Mouse (Mus musculus): Measurements from ENCODE around the gene Exoc3l4. TPM values are rescaled to one million over a fixed set of nuclear protein-coding genes. Genes with fewer than 3 reads are reported as not detected.

Gene Exoc3l4
- polyA plus RNA-seq, 1 experiment from 2014 or later: 5.7 TPM

DNA sequence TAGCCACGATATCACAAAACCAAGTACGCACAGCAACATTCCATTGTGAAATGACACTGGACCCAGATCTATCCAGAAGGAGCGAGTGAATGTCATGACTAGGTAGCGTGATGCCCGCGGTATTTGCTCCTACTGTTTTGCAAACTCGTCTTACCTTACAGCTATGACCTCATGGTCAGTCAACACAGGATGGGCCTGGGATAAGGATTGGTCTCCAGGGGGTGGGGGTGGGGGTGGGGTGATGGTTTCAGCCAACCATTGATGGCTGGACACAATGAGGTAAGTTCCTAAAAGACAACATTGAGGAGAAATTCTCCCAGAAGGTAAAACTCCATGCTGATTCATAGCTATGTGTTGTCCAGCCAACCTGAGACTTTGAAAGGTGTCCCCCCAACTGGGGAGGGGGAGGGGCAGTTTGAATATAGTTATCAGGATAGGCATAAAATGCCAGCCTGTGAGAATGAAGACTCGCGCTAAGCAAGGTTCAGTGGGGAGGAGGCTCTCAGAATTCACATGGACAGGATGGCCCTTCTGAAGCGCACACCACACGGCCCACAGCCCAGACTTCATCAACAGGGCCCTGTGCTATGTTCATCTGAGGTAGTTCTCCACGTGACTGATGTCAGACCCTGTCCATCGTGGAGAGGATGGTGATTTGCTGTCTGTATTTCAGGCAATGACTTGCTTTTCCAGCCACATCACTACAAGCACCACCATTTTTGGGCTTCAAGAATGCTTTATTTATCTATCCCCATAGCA, 30.8 kb upstream of the Exoc3l4 start:
- Histone ChIP-seq H3K9me3 (no peaks in the 10 kb centered on the region), H3K4me3 (no peak overlapping the region), H3K27ac (replicated peaks) (no peak overlapping the region), H3K4me1 (peaks cover 10% of the 10 kb centered on the region), H3K27me3 (replicated peaks; ENCODE audit: low read depth, poor library complexity, severe bottlenecking) (no peaks in the 10 kb centered on the region), H3K36me3 (replicated peaks) (no peaks in the 10 kb centered on the region)
- WGBS: 89% methylated on average over 13 of the region's 13 CpGs
- no peak for DNase-seq (ENCODE audit: low spot score)

DNA sequence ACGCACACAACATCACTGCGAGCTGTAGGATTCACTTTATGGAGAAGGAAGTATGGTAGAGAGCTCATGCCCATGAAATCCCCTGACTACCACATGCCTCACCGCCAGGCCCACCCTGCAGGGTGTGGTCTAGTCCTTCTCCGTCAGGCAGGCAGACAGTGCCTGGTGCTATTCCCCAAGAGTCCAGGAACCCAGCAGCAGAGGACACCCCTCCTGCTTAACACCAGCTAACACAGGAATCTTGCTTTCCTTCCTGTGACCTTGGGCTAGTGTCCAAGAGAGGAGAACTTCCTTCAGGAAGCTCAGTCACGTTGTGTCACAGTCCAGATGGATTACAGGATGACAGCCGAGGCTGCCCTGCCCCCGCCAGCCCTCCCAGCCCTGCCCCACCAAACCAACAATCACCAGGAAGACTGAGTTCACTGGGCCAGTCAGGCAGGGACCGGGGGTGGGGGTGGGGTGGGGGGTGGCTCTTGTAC, 30.1 kb upstream of the Exoc3l4 start:
- 66% methylated on average over 8 of the region's 8 CpGs for WGBS
- H3K4me3 ChIP-seq: no peak overlapping the region

DNA sequence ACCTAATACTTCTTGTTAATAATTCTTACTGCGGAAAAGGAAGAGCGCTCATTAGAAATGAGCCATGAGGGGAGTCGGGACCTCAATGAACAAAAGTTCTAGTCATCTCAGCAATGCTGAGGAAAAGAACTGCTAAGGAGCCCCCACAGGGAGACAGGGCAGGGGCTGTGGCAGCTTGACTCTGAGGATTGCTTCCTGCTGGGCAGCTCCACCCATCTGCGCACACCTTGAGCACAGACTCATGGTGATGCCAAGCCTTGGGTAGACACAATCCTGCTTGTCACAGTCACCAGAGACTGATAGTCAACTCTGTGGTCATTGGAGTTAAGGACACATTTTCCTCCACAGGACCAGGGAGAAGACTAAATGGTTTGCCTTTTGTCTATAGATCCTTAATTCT, 29.7 kb upstream of the Exoc3l4 start:
- H3K27me3 ChIP-seq (replicated peaks; ENCODE audit: low read depth, poor library complexity, severe bottlenecking): no peaks in the 10 kb centered on the region
- no peak for DNase-seq (ENCODE audit: low spot score)
- H3K4me3 ChIP-seq: no peak overlapping the region
- H3K27ac ChIP-seq (replicated peaks): no peak overlapping the region
- no peaks in the 10 kb centered on the region for H3K36me3 ChIP-seq (replicated peaks)
- 83% methylated on average over 4 of the region's 4 CpGs for WGBS
- H3K9me3 ChIP-seq: no peaks in the 10 kb centered on the region
- peaks cover 10% of the 10 kb centered on the region for H3K4me1 ChIP-seq

More for the DNA sequence above, 30.1 kb upstream of the Exoc3l4 start:
- H3K27me3 ChIP-seq (replicated peaks; ENCODE audit: low read depth, poor library complexity, severe bottlenecking): no peaks in the 10 kb centered on the region
- no peaks in the 10 kb centered on the region for H3K9me3 ChIP-seq
- no peaks in the 10 kb centered on the region for H3K36me3 ChIP-seq (replicated peaks)
- peaks cover 10% of the 10 kb centered on the region for H3K4me1 ChIP-seq
- no peak for DNase-seq (ENCODE audit: low spot score)
- H3K27ac ChIP-seq (replicated peaks): no peak overlapping the region

DNA sequence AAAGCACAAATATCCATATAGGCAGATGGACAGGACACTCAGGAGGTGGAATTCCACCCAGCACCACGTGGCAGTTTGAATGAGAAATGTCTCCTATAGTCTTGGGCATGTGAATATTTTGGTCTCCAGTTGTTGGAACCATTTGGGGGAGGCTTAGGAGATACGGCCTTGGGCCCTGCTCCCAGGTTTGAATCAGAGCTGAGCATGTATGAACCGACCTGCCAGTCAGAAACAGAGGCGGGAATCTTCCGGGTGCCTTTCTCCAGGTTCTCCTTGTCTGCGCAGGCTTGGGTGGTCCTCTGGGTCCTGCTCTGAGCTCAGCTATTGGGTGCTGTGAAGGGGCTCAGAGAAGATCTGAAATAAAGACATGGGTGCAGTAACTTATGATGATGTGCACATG, 22.8 kb upstream of the Exoc3l4 start:
- H3K36me3 ChIP-seq (replicated peaks): no peaks in the 10 kb centered on the region
- peaks cover 13% of the 10 kb centered on the region for H3K27me3 ChIP-seq (replicated peaks; ENCODE audit: low read depth, poor library complexity, severe bottlenecking)
- DNase-seq (ENCODE audit: low spot score): no peak
- no peak overlapping the region for H3K4me3 ChIP-seq
- no peaks in the 10 kb centered on the region for H3K4me1 ChIP-seq
- H3K9me3 ChIP-seq: no peaks in the 10 kb centered on the region
- 85% methylated on average over 6 of the region's 6 CpGs for WGBS
- H3K27ac ChIP-seq (replicated peaks): no peak overlapping the region

DNA sequence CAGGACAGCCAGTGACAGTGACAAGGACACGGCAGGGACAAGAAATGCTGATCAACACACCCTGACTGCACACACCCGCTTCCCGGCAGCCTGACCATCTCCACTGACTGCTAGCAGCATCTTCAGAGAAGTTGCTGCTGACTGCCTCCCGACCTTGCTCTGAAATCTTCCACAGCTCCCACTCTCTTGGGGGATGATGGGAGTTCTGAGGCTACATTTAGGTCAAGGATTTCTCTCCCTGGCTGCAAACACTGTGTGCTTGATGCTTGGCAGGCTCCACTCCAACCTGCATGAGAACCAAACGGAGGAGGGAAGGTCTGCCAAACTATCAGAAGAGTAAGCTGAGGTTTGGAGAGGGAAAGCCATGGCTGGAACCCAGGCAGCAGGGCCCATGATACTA, 19.8 kb upstream of the Exoc3l4 start:
- peaks cover 6% of the 10 kb centered on the region for H3K4me1 ChIP-seq
- WGBS: 79% methylated on average over 5 of the region's 5 CpGs
- no peak overlapping the region for H3K27ac ChIP-seq (replicated peaks)
- DNase-seq (ENCODE audit: low spot score): no peak
- no peaks in the 10 kb centered on the region for H3K36me3 ChIP-seq (replicated peaks)
- no peak overlapping the region for H3K4me3 ChIP-seq
- no peaks in the 10 kb centered on the region for H3K9me3 ChIP-seq
- peaks cover 25% of the 10 kb centered on the region for H3K27me3 ChIP-seq (replicated peaks; ENCODE audit: low read depth, poor library complexity, severe bottlenecking)

DNA sequence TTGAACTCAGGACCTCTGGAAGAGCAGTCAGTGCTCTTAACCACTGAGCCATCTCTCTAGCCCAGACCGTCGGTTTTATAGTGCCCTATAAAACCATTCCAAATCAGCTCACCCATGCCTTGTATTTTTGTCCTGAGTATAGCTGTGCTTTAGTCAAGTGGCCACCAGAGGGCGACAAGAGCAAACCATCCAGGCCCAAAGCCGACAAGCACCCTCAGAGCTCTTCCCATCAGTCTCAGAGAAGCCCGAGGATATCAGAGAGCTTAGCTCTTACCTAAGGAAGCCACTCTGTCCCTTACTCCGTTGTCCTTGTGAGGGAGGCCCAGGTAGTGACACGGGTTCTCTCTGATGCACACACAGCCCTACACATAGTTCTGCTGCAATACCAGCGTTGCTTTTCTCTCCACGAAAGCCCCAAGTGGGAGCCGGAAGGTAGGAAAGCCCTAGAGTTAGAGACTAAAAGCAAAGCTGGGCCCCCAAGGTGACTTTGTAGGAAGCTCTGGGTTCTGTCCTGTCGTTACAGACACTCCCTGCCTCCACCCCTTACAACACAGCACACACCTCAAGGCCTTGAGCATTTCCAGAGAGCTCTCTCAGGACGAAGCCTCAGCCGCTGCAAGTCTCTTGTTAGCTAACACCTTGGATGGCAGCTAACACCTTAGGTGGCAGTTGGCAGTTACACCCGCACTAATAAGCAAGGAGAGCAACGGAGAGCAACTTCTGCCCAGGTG, 15.2 kb upstream of the Exoc3l4 start:
- H3K4me1 ChIP-seq: peaks cover 11% of the 10 kb centered on the region
- H3K27ac ChIP-seq (replicated peaks): no peak overlapping the region
- 23% methylated on average over 15 of the region's 15 CpGs for WGBS
- peak; percentile 85 for DNase-seq (ENCODE audit: low spot score)
- H3K27me3 ChIP-seq (replicated peaks; ENCODE audit: low read depth, poor library complexity, severe bottlenecking): peaks cover 52% of the 10 kb centered on the region
- H3K36me3 ChIP-seq (replicated peaks): no peaks in the 10 kb centered on the region
- H3K4me3 ChIP-seq: no peak overlapping the region
- no peaks in the 10 kb centered on the region for H3K9me3 ChIP-seq

DNA sequence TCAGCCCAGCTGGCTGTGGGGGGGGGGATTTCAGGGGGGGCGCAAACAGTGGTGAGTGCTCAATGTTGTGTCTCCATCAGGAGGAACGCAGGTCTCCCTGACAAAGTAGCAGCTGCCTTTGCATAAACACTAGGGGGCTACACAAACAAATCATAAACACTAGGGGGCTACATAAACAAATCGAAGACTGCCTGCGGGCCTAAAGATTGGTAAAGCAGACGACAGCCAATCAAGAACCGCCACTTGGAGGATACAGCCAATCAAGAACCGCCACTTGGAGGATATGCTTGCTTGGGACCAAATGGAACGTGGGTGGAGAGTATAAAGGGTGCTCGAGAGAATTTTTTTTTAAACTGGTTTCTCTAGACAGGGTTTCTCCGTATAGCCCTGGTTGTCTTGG, 11.9 kb upstream of the Exoc3l4 start:
- DNase-seq (ENCODE audit: low spot score): no peak
- Histone ChIP-seq H3K4me3 (no peak overlapping the region), H3K27me3 (replicated peaks; ENCODE audit: low read depth, poor library complexity, severe bottlenecking) (peaks cover 74% of the 10 kb centered on the region), H3K9me3 (no peaks in the 10 kb centered on the region), H3K27ac (replicated peaks) (no peak overlapping the region), H3K4me1 (peaks cover 21% of the 10 kb centered on the region), H3K36me3 (replicated peaks) (no peaks in the 10 kb centered on the region)
- WGBS: 64% methylated on average over 10 of the region's 10 CpGs

DNA sequence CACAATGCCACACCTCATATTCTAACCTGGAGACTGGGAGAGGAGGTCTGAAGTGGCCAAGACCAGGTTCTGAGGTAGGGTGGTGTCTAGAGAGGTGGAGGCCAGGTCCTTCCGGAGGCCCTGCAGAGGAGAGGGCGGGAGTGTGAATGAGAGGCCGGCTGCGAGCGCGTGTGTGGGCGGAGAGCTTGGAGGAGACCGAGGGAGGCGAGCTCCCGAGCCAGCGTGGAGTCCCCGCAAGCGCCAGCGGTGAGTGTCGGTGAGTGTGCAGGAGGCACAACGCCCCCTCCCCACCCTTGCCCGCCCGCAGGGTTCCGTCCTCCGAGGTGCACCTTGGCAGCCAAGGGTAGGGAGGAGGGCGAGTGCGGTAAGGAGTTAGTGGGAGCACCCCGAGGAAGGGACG, 10.2 kb upstream of the Exoc3l4 start, which contains the start of gene Lbhd2:
Lbhd2 (plus strand) TSS at position 188 of the 400 bp plus-strand sequence.
- H3K4me3 ChIP-seq: peak within 1 kb of the TSS; percentile 45

DNA sequence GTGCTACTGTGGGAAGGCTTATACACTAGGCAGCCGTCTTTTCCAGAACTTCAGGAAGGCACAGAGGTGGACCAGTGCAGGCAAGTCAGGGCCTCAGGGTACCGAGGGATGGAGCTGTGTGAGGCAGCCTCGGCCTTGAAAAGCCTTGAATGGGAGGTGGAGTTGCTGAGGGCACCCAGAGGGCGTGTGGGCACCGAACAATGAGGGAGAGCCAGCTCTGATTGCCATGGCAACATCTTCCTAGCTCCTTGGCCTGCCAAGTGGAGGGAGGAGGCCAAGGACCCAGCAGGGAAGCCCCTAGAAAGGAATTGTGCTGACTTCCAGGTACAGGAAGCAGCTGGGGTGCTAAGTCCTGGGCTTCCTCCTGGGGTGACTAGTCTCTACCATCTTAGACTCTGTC, 7.2 kb upstream of the Exoc3l4 start:
- Histone ChIP-seq H3K27me3 (replicated peaks; ENCODE audit: low read depth, poor library complexity, severe bottlenecking) (peaks cover 84% of the 10 kb centered on the region), H3K27ac (replicated peaks) (no peak overlapping the region), H3K4me1 (peaks cover 28% of the 10 kb centered on the region), H3K4me3 (no peak overlapping the region), H3K9me3 (no peaks in the 10 kb centered on the region), H3K36me3 (replicated peaks) (no peaks in the 10 kb centered on the region)
- DNase-seq (ENCODE audit: low spot score): no peak
- 25% methylated on average over 5 of the region's 5 CpGs for WGBS

More for the DNA sequence above, 10.2 kb upstream of the Exoc3l4 start, which contains the start of gene Lbhd2:
- Histone ChIP-seq H3K36me3 (replicated peaks) (no peaks in the 10 kb centered on the region), H3K27me3 (replicated peaks; ENCODE audit: low read depth, poor library complexity, severe bottlenecking) (peaks cover 83% of the 10 kb centered on the region), H3K27ac (replicated peaks) (no peak within 1 kb of the TSS), H3K4me1 (peaks cover 19% of the 10 kb centered on the region), H3K9me3 (no peaks in the 10 kb centered on the region)
- WGBS: 2% methylated on average over 23 of the region's 24 CpGs
- no peak for DNase-seq (ENCODE audit: low spot score)

DNA sequence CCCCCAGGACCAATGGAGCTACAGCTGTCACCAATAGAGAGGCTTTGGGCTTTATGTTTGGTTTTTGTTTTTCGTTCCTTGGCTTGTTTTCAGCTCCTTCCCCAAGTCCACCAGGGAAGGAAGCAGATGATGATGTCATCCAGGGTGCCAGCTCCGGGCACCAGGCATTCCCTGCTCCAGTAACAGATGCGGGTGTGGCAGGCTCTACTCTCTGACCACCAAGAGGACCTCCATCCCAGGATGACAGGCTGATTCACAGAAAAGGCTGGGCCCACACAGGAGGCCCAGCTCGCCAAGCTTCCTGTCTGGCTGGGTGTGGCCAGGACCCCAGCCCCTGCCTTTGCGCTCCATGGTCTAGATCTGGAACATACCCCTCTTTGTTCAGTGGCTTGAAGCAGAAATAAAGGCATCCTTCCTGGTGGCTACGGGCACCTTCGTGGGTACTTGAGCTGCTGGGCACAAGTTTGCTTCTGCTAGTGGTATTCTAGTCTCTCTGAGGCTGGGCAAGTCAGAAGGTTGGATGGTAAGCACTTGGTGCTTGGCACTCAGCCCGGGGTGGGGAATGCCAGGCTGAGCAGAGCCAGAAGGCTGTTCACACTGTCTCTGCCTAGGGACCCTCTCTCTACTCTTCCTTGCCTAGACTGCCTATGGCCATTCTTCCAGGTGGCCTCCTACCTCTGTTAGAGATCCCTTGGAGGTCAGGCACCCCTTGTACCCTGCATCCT, 5.0 kb upstream of the Exoc3l4 start:
- H3K9me3 ChIP-seq: no peaks in the 10 kb centered on the region
- peaks cover 29% of the 10 kb centered on the region for H3K4me1 ChIP-seq
- DNase-seq (ENCODE audit: low spot score): no peak
- H3K36me3 ChIP-seq (replicated peaks): no peaks in the 10 kb centered on the region
- peaks cover 83% of the 10 kb centered on the region for H3K27me3 ChIP-seq (replicated peaks; ENCODE audit: low read depth, poor library complexity, severe bottlenecking)
- no peak overlapping the region for H3K4me3 ChIP-seq
- H3K27ac ChIP-seq (replicated peaks): no peak overlapping the region
- WGBS: 79% methylated on average over 8 of the region's 8 CpGs

DNA sequence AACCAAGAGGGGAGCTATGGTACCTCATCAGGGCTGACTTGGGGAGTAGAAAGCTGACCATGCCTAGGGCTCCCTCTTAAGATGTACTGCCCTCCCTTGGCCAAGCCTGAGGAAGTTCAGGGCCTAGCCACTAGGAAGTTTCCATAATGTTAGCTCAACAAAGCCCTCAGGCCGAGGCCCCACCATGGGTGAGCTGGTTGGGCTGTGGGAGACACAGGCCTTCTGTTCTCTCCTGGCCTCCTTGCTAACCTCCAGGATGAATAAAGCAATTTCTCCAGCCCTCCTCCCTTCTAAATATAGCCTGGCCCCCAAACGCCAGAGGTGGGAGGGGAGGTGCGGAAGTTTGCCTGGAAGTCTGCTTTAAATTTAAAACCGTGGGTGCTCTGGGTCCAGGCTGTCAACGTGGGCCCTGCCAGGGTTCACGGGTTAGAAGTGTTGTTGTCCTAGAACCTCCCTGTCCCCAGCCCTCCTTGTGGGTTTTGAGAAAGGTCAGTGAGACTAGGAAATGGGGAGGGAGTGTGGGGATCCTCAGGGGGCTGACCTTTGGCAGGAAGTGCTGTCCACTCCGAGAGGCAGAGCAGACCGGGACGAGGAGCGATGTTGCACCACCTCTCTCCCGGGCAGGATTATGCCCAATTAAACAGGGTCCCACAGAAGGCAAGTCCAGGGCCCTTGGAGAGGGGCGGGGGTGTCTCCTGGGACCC, 4.1 kb upstream of the Exoc3l4 start:
- 11% methylated on average over 12 of the region's 12 CpGs for WGBS
- no peak for DNase-seq (ENCODE audit: low spot score)
- Histone ChIP-seq H3K4me3 (peak overlapping the region; percentile 56), H3K27ac (replicated peaks) (peak overlapping the region; percentile 76), H3K4me1 (peaks cover 34% of the 10 kb centered on the region), H3K36me3 (replicated peaks) (no peaks in the 10 kb centered on the region), H3K9me3 (no peaks in the 10 kb centered on the region), H3K27me3 (replicated peaks; ENCODE audit: low read depth, poor library complexity, severe bottlenecking) (peaks cover 83% of the 10 kb centered on the region)

DNA sequence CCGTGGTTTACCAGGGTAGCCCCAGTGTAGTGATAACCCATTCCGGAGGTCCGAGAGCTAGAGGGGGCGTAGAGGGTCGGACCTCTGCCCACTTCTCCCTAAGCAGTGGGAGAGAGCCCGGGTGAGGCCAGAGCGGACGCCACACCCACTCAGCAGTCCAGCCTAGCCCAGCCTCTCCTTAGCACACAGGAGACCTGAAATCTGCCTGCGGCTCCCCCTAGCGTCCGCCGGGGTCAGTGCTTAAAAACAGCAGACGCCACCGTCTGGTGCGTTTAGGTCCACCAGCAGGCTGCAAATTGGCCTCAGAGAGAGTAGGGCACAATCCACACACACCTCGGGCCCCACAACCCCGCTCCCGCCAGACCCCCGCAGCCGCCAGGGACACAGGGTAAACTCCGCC, 3.5 kb upstream of the Exoc3l4 start:
- peak overlapping the region; percentile 56 for H3K4me3 ChIP-seq
- H3K27me3 ChIP-seq (replicated peaks; ENCODE audit: low read depth, poor library complexity, severe bottlenecking): peaks cover 83% of the 10 kb centered on the region
- H3K36me3 ChIP-seq (replicated peaks): no peaks in the 10 kb centered on the region
- peaks cover 36% of the 10 kb centered on the region for H3K4me1 ChIP-seq
- under 1% methylated on average over 21 of the region's 21 CpGs for WGBS
- peak; percentile 92 for DNase-seq (ENCODE audit: low spot score)
- no peaks in the 10 kb centered on the region for H3K9me3 ChIP-seq
- peak overlapping the region; percentile 76 for H3K27ac ChIP-seq (replicated peaks)
